Mouse (Mus musculus) retina, postnatal 1 day (tissue): ENCODE data around the gene Kcnh1.
A peak's percentile ranks its signal among the peaks of the same experiment; 100 is the strongest.

Experiments
- DNase-seq: peaks from one replicate; pipeline ENCODE4 v3.0.0-alpha.2; 2012

Kcnh1 gene

GRCm38 (mm10) chr1:192331207-192331606 is 140.6 kb downstream of the Kcnh1 start:
- DNase-seq: no peak

- DNase-seq: no peak
Measured at GRCm38 (mm10) chr1:192336029-192336428, 145.5 kb downstream of the Kcnh1 start.

DNA sequence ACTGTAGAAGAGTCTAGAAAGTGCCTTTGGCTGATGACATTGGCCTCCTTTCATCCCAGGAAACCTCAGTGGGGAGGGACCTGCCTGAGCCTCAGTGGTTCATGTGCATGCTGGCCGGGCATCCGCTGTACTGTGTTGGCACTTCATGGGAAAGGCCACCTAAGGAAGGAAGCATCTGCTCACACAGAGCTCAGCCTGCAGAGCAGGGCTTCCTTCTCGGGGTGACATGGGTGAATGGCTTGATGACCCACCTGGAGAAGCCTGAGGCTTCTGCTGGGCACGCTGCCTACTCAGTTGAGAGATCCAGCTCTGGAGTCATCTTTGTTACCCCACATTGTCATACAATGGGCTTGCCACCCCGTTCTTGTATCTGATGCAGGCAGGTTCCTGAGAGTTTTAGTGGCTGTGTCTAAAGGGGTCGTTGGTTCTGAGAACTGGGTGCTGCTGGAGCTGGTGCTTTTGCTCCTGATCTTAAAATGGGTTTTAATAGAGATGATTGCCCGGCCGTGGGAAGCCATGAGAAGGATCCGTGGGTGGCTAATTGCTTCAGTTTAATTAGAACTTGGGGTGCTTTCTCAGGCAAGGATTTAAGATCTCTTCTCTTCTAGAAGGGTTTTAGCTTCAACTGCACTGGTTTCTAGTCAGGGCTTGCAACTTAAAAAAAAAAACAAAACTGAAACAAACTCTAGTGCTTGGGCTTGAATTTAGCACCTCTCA is 148.9 kb downstream of the Kcnh1 start:
- DNase-seq: no peak

DNA sequence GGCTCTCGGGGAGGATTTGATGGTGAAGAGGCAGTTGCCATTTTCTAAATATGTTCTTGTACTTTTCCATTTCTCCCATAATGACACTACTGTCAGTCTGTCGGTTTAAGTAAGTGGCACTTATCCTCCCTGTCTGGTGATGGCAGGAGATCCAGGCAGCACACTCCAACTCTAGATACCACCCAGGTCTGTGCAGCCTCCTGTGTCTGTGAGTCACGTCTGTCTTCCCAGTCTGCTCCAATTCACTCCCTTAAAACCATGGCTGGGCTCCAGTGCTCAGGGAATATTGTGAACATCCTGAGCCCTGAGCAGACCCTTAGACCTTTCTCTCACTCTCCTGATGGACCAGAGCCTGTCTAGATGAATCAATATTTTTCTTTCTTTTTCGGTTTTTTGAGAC is 151.2 kb downstream of the Kcnh1 start:
- no peak for DNase-seq

- DNase-seq: no peak
Measured at GRCm38 (mm10) chr1:192343996-192344395, 153.4 kb downstream of the Kcnh1 start.

GRCm38 (mm10) chr1:192347327-192347726 is 156.8 kb downstream of the Kcnh1 start:
- DNase-seq: no peak

GRCm38 (mm10) chr1:192356231-192356630 is 165.7 kb downstream of the Kcnh1 start:
- no peak for DNase-seq

- DNase-seq: no peak
Measured at GRCm38 (mm10) chr1:192359212-192359611, 168.6 kb downstream of the Kcnh1 start.

GRCm38 (mm10) chr1:192368336-192368735 is 177.8 kb downstream of the Kcnh1 start:
- no peak for DNase-seq

- DNase-seq: no peak
Measured at GRCm38 (mm10) chr1:192371943-192372614, 181.5 kb downstream of the Kcnh1 start.

- no peak for DNase-seq
Measured at GRCm38 (mm10) chr1:192378546-192379075, 188.0 kb downstream of the Kcnh1 start.

- DNase-seq: peak; percentile 34
Measured at GRCm38 (mm10) chr1:192380596-192381041, 190.0 kb downstream of the Kcnh1 start.

DNA sequence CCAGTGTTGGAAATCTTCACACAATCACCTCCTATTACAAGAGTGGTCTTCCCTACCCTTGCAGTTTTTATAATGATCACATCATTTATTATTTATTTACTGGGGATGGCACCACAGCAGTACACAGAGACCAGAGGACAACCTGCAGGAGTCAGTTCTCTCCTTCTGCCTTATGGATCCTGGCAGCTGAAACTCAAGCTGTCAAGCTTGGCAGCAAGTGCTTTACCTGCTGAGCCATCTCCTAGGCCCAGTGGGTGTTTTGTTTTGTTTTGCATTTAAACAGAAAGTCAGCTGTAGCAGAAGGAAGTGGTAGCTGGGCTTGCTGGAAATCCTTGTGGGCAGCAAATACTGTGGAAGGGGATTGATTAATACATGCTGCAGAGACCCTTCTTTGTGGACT is 197.1 kb downstream of the Kcnh1 start:
- no peak for DNase-seq

DNA sequence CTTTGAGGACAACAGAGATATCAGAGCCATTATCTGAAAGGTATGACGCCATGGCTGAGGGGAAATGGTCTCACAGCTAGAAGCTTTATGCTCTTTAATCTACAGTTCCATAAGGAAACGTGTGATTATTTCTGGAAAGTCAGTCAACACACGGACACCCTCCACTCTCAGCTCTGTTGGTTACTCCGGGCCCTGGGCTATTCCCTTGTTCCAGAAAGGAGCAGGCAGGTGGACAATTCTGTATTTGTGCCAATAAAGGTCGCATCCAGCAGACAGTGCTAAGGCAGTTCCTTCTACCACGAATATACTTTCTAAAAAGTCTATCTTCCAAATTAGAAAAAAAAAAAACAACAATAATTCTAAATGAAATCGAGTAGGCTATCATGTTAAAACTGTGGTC is 200.5 kb downstream of the Kcnh1 start:
- no peak for DNase-seq

DNA sequence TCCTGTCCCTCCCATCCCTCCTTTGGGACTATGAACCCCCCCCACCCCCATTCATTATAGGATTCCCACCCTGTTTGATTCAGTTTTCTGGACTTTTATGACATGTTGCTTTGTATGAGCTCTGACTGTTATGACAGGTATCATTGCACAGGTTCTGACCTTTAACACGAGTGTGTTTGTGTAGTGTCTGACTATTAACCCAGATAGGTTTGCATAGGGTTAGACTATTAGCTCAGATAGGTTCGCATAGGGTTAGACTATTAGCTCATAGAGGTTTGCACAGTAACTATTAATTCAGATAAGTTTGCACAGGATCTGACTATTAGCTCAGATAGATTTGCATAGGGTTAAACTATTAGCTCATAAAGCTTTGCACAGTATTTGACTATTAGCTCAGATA is 201.7 kb downstream of the Kcnh1 start:
- no peak for DNase-seq

GRCm38 (mm10) chr1:192399667-192400490 is 209.3 kb downstream of the Kcnh1 start:
- DNase-seq: no peak

GRCm38 (mm10) chr1:192400991-192401390 is 210.4 kb downstream of the Kcnh1 start:
- DNase-seq: no peak

GRCm38 (mm10) chr1:192402911-192403704 is 212.5 kb downstream of the Kcnh1 start:
- DNase-seq: no peak

DNA sequence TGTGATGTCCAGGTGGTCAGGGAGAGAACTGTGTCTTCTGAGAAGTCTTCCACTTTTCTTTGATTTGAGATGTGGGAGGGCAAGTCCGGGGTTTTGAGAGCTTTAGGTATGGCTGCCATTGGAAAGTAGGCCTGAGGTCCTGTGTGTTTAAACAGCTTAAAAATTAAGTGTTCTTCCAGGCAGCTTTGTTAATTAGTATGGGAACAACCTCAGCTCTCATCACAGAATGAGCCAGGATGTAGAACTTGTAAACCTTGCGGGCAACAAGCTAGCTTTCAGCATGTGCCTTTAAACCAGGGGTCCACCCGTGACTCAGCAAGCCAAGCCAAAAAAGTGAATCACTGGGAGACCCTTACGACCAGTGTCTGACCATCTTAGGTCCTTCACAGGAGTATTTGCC is 214.6 kb downstream of the Kcnh1 start:
- DNase-seq: no peak

DNA sequence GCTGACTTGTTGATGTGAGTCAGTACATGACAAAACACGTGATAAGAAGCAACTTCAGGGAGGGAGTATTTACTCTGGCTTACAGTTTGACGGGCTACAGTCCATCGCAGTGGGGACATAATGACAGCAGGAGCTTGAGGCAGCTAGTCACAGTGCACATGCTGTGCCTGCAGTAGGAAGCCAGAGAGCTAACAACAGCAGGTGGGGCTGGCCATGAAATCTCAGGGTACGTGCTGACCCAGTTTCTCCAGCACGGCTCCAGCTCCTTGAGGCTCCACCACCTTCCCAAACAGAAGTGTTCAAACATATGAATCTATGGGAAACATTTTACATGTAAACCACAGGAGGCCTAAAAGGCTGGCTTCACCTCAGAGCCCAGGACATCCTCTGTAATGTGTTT is 216.0 kb downstream of the Kcnh1 start:
- DNase-seq: no peak

DNA sequence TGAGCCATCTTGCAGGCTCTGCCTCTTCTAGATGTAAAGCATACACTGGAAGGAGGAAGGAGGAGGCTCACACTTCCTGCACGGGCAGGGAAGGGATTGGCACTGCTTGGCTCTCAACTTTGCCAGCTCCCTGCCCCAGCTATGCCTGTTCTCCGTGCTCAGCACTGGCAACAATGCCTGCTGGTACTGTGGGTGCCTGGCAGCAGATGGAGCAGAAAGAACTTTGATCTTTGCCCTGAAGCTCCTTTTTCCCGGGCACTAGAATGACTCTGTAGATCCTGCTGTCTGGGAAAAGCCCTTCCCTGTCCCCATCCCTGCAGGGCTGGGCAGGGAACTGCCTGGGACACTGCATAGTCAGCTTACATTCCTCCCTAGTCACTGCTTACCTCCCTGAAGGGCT is 225.2 kb downstream of the Kcnh1 start:
- DNase-seq: peak; percentile 6

DNA sequence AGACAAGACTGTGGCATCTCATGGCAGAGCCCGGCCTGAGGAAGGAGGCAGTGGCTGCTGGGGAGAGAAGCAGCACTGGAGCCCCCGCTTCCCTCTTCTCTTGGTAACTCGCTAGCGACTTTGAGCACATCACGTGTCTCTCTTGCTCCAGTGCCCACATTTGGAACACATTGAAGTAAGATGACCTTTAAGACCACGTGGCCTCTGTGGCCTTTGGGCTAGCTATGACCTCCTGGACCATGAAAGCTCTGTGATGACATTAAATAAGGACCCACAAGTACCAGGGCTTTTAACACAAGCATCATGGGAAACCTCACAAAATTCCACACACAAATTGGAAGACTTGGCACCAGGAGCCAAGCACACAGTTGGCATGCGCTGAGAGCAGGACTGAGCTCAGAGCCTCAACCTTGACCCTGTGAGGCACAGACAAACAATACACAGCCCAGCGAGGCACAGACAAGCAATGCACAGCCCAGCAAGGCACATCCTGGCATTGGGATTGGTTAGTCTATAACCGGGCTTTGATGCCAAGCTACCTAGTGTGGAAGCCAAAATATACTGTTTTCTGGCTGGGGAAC is 225.8 kb downstream of the Kcnh1 start:
- peak; percentile 21 for DNase-seq
